Mouse (Mus musculus): ENCODE measurements around the gene Utp18.
A peak's percentile ranks its signal among the peaks of the same experiment; 100 is the strongest.
"Not testable (repeated sequence)": the region's sequence is repeated elsewhere in the genome, so short reads cannot be mapped to it uniquely, and the experiment has no call there.

Utp18 gene

DNA sequence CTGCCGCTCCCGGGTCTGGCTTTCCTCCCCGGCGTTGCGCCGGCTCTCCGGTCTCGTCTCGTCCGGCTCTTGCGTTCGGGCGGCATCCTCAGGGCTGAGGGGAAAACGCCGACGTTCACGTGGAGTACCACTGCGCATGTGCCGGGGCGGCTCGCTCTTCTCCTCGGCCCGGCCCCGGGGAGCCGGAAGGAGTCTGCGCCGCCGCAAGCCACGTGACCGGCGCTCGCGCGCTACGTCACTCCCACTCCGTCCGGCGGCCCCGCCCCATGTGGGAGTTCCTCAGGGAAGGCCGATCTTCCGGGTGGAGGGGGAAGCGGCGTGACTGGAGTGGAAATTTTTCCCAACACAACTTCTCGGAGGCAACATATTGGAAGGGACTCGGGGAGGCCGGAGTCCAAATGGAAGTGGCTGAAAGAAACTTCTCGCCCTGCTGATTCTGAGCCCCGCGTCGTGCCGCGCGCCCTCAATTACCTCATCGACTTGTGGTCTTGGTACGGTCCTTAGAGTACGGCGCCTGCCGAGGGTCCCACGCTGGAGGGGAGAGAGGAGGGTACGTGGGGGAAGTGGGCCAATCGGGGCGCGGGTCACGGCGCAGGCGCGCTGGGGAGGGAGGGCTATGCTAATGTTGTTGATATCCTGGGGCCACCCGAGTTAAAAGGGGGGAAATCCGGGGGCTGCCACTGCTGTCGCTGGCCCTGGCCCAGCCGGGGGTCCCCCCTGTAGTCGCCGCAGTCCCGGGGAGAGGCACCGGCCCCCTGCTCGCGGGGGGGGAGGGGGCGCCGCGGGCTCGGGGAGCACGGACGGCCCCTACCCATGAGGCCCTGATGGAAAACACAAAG, at the start of gene Utp18, which contains the start of gene Mbtd1:
Utp18 (minus strand) TSS at position 195 of the 839 bp plus-strand sequence.
Mbtd1 (plus strand) TSS at position 281 of the 839 bp plus-strand sequence.
- DNase-seq (ENCODE audit: low spot score): peak; percentile 98

GRCm38 (mm10) chr11:93929106-93929505, 43.5 kb upstream of the Utp18 start:
- no peak for DNase-seq (ENCODE audit: low spot score)

DNA sequence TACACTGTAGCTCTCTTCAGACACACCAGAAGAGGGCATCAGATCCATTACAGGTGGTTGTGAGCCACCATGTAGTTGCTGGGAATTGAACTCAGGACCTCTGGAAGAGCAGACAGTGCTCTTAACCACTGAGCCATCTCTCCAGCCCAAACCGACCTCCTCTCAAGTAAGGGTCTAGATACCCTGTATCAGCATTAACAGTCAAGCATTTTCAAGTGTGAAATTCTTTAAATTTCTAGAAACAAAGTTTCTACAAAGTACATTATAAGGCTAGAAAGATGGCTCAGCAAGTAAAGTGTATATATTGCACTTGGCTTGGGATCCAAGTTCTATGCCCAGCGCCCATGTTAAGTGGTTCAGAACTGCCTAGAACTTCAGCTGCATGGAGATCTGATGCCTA, 29.5 kb upstream of the Utp18 start:
- not testable (repeated sequence) for DNase-seq (ENCODE audit: low spot score)

GRCm38 (mm10) chr11:93911603-93912002, 26.0 kb upstream of the Utp18 start:
- no peak for DNase-seq (ENCODE audit: low spot score)

DNA sequence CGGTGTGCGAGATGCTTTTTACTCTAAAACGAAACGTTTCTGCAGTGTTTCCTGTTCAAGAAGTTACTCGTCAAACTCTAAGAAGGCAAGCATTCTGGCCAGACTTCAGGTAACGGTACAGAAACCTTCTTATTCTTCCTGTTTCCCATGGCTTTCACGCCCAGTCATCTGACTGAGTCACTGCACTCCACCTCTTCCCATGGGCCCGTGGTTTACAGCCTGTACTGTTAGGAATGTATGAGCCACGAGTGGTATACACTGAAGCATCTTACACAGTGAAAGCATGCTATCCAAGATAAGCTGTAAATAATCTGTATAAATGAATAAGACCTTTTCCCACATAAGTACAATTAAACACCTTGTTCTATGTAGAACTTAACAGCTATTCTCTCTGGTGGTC, 23.3 kb upstream of the Utp18 start:
- no peak for DNase-seq (ENCODE audit: low spot score)

DNA sequence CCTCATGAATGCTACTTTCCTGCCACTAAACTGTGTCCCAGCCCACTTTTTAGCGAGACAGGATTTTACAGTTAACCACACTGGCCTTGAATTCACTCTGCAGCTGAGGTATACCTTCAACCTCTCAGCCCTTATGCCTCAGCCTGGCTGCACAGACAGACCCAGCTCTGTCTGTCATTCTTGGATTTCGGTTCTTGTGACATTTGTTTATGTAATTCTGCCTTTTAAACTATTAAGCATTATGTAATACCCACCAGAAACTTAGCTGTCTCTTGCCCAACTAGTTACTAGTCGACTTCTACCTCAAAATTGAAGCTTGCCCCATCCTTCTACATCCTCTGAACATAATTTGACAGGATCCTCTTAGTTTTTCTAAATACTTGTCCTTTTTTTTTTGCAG, 22.3 kb upstream of the Utp18 start:
- no peak for DNase-seq (ENCODE audit: low spot score)

DNA sequence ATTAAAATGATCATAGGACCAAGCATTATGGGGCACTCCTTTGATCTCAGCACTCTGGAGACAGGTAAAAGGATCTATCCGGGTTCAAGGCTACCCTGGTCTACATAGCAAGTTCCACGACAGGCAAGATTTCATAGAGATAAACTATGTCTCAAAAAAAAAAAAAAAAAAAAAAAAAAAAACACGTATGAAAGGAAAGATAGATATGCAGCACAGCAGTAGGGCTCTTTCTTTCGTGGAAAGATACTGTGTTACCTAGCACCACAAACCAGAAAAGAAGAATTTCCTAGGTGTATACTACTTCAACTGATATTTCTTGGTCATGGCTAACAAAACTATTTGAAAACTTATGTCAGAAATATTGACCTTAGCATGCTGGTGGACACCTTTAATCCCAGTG, 21.3 kb upstream of the Utp18 start:
- DNase-seq (ENCODE audit: low spot score): no peak

GRCm38 (mm10) chr11:93897732-93898131, 12.2 kb upstream of the Utp18 start:
- no peak for DNase-seq (ENCODE audit: low spot score)

- peak; percentile 1 for DNase-seq (ENCODE audit: low spot score)
Measured at GRCm38 (mm10) chr11:93887080-93887447, 1.5 kb upstream of the Utp18 start.

- peak; percentile 18 for DNase-seq (ENCODE audit: low spot score)
Measured at GRCm38 (mm10) chr11:93886411-93887079, 979 bp upstream of the Utp18 start.

DNA sequence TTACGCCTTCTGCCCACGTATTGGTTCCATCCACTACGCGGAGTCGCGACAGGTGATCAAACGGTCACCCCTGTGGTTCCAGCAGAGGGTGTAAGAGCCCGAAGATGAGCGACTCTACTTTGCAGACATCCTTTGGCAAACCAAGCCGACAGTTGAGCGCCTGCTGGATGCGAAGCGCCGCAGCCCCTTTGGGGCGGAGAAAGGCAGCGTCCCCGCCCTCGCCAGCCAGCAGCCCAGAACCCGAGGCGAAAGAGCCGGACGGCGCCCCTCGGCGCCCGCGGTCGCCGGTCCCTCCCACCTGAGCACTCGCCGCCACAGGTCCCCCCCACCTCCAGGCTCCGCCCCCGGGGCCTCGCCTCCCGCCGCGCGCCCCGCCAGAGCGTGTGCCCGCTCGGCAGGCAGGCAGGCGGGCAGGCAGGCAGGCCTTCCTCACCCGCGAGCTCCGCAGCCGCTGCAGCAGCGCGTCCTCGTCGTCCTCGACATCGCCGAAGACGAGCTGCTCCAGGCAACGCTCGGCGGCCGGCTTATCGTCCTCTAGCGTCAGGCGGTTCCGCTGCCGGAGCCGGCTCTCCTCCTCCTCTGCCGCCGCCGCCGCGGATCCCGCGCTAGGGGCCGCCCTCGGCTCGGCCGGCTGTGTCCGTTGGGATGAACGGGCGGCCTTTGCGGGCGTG, 530 bp downstream of the Utp18 start:
- DNase-seq (ENCODE audit: low spot score): no peak

- DNase-seq (ENCODE audit: low spot score): no peak
Measured at GRCm38 (mm10) chr11:93884068-93884467, 1.5 kb downstream of the Utp18 start.

DNA sequence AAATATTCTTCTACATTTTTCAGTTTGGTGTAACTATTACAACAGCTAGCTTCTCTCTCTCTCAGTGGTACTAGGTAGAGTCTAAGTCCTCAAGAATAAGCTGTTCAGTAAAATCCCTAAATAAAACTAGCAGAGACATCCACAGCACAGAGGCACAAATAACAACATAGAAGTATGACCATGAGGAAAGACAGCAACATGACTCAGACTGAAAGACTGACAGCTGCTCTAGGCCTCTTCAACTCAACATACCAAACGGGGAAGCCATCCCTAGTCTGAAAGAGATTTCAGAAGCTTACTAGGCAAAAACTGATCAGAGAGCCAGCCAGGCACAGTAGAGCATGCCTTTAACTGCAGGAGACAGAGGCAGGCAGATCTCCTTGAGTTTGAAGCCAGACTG, 22.9 kb downstream of the Utp18 start:
- DNase-seq (ENCODE audit: low spot score): no peak

- DNase-seq (ENCODE audit: low spot score): no peak
Measured at GRCm38 (mm10) chr11:93862045-93862623, 23.4 kb downstream of the Utp18 start.

- DNase-seq (ENCODE audit: low spot score): no peak
Measured at GRCm38 (mm10) chr11:93861193-93861592, 24.4 kb downstream of the Utp18 start.

DNA sequence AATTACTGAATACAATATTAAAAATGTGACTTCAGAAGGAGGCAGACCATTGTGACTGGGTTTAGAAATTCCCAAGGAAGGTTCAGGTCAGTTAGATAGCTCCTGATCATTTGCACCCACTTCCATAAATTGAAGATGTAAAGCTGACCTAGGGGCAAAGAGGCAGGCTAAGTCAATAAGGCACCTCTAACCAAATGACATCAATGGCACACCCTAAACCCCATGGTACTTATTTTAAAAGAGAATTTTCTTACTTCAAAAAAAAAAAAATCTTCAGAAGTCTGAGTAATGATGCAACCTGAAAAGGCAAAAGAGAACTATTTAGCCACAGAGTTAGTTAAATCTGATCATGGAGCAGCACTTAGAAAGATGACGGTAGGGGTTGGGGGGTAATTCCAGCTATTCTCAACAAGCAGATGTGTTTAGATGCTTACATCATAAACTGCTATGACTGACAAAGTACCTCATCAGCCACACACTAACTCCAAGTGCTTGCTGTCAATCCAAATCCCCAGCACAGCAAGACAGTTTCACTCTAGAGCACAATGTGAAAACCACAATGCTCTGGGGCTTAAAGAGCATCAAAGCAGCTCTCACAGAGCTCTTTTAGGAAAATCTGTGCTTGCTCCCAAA, 24.9 kb downstream of the Utp18 start:
- no peak for DNase-seq (ENCODE audit: low spot score)

- DNase-seq (ENCODE audit: low spot score): peak; percentile 68
Measured at GRCm38 (mm10) chr11:93856284-93856955, 29.1 kb downstream of the Utp18 start.

GRCm38 (mm10) chr11:93852546-93852945, 33.0 kb downstream of the Utp18 start:
- DNase-seq (ENCODE audit: low spot score): no peak

DNA sequence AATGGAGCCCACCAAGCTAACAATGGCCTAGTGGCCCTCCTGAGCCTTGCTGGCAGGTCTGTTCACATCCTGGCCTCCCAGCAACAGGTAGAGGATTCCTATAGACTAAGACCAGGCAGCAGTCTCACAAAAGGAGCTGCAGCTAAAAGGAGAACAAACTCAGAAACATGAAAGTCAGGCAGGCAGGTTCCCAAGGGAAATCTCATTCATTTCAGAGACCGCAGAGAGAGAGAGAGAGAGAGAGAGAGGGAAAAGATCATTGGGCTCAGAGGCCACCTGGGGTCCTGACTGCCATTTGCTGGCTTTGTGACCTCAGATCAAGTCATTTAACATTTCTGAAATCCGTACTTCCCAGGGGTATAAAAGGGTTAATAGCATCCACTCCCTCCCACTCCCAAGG, 38.2 kb downstream of the Utp18 start:
- DNase-seq (ENCODE audit: low spot score): no peak

GRCm38 (mm10) chr11:93835800-93836199, 49.8 kb downstream of the Utp18 start:
- no peak for DNase-seq (ENCODE audit: low spot score)

GRCm38 (mm10) chr11:93829971-93830370, 55.6 kb downstream of the Utp18 start:
- DNase-seq (ENCODE audit: low spot score): no peak

DNA sequence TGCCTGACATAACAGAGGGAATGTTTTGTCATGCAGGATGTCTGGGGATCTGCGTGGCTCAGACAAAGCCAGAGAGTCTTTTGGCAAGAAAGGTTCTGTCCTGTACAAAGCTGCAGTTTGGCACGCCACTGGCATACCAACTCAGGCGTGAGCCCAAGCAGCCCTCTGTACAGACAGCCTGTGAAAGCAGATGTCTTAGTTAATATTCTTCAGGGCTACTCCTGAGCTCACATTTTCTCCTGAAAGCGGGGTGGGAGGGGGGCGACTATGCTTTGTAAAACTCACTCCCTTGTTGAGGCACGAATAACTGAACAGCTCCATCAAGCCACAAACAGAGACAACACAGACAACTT, 56.3 kb downstream of the Utp18 start:
- DNase-seq (ENCODE audit: low spot score): no peak

Measured in ovary, postnatal 14 days (tissue).